Mouse (Mus musculus) 416B (cell line): ENCODE results near the gene Atf3.
"Not testable (repeated sequence)": the region's sequence is repeated elsewhere in the genome, so short reads cannot be mapped to it uniquely, and the experiment has no call there.

Source experiments
- DNase-seq: peaks from one replicate; pipeline ENCODE4 v3.0.0; 2011; ENCODE audit warnings: low read depth

Atf3 gene

DNA sequence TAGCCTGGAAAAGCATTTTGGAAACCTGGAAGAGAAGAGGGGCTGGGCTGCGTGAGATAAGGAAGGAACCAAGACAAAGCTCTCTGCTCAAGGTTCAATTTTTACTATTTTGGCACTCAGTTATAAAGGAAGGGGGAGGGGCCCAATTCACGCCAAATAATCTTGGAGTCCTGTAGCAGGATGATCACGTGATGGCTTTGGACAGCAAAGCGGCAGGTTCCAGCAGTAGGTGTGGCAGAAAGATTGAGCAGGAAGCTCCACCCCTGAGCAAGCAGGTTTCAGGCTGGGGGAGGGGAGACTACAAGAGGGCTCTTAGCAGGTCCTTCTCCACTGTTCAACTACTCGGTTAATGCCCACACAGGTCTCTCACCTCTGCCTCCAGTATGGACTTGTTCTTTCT, 68.3 kb downstream of the Atf3 start:
- not testable (repeated sequence) for DNase-seq

DNA sequence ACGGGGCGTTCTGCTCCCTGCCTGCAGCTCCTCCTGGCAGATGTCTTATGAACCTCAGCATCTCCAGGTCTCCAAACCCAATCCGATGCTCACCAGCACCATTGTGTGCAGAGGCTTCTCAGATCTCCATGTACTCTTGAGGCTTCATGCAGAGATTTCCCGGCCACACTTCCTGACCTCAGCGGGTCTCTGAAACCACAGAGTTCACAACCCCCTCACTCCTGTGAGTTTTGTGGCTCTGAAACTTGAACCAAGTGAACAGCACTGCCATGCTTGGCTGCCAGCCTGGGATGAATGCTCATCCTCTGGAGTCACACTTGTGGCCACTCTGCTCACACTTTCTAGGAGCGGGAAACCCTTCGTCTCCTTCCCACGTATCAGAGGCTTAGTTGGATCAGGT, 76.9 kb downstream of the Atf3 start:
- DNase-seq, result peak; percentile 72

DNA sequence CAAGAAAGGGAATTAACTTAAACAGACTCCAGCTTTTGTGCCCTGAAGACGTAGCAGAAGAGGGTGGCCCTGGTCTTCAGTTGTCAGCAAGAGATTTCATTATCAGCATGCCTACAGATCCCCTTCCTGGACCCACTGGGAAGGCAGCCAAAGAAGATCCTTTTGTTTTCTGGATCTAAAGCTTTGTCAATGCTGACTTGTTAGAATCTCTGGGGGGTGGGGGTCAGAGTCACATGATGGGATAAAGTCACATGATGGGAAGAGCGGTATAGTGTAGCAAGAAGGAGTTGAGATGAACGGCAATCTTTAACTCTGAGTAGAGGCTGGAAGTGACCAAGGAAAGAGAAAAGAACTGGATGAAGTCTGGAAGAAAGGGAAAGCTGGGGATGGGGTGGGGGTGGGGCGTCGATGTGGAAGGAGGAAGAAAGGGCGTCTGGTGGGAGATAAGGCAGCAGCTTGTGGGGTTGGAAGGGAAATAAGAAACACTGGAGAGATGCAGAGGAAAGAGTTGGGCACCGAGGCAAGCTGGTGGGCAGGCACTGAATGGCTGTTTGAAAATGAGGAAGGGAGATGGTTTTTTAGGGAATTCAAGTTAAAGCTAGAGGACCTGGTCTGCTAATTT, 78.9 kb downstream of the Atf3 start:
- DNase-seq, result no peak

DNA sequence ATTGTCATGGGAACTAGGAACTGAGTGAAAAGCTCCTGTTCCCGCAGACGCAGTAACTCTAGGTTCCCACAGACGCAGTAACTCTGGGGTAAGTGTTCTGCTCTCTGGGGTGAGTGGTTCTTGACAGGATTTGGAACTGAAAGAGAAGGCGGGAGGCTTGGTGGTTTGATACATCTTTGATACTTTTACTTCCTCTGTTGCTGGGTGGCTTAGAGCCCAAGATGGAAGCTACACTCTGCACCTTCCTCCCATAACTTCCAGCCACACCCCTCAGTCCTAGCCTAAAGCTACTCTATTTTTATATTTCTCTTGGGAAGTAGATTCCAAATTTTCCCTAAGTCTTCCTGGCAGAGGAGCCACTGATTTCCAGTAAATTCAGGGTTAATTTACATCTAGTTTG, 79.4 kb downstream of the Atf3 start:
- DNase-seq, result no peak

DNA sequence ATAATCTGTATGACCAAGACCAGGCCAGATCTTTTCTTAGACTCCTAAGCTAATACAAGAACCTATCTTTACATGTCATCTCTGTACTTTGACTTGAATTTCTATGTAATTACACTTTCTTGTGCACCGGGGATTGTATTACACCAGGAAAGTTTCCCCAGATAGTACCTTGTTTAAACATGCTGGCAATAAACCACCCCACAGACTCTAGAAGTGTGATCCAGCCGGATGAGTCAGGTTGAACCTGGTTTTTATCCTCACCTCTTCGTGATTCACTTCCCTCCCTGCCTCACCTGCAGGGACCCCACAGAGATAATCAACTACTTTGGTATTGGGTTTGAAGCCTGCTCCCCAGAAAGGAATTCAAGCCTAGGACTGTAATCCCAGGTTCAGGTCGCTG, 82.4 kb downstream of the Atf3 start:
- no peak for DNase-seq

DNA sequence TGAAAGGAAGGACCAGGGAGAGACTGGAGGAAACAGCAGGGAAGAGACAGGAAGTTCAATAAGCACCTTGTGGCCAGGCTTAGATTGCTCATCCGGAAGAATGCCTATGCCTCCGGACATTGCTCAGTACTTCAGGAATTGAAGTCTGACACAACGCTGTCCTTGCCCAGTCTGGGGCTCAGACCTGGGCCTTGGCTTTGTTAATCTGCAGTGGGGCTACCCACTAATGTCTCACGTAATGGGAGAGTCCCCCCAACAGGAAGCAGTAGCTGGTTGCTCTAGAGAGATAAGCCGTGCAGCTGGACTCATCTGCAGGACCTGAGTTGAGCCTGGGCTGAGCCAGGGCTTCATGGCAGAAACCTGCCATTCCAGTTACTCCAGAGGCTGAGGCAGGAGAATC, 84.9 kb downstream of the Atf3 start:
- peak; percentile 99 for DNase-seq

DNA sequence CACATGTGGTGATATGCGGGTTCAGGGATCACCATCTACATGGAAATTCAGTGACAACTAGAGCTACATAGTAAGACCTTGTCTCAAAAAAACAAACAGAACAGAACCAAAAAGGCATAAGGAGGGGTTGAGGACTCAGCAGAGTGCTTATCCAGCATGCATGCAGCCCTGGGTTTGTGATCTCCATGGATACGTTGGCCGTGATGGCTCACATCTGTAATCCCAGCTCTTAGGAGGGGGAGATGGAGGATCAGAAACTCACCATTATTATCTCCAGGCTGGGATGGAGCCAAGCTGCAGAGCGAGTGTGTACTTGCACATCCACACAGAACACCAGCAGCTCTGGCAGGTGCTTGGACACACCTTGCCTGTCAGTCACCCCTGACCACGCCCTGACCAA, 85.6 kb downstream of the Atf3 start:
- no peak for DNase-seq

DNA sequence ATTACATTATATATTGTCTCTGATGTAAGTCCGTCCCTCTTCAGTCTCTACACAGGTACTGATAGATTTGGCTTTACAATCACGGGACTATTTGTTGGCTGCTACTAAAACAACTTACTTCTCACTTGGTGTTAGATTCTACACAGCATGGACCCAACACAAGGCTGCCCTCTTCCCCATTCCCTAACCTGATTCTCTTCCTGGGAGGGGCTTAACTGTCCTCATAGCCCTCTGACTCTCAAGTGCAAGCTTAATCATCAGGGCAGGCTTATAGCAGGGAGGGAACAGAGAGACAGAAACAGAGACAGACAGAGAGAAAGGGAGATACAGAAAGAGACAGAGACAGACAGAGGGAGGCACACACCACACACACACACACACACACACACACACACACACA, 86.1 kb downstream of the Atf3 start:
- DNase-seq, result peak; percentile 35

DNA sequence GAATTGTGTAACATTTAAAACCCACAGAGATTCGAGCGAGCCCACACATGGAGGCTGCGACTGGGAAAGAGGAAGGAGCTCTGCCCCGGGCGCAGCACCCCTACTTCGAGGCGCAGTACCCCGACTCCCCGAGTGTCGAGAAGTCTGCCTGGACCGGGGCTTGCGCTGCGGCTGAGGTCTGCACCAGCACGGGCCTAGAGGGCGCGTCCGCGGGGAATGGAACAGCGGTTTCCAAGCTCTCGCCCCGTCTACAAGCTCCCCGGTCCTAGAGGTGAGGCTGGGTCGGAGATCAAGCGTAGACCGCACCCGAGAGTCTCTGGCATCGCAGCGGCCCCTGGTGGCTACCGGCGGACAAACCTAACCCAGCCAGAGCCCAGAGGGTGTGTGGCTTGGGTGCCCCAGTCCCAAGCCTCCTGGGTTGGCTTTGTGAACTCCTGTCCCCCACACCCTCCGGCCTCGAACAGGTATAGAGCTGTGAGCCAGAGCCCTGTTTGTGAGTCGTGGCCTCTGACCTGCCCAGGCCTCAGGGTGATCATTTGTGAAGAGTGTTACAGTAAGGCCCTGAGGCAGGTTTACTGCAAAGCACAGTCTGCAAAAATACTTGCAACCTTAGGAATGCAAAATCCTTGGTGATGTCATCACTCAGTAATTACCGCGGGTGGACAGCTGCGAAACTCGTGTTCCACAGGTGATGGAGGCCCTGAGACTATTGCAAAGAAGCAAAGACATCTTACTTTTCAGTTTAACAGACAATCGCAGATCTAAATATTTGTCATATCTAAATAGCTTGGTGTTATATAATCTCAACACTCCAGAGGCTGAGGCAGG, 91.8 kb downstream of the Atf3 start:
- DNase-seq, result peak; percentile 73

DNA sequence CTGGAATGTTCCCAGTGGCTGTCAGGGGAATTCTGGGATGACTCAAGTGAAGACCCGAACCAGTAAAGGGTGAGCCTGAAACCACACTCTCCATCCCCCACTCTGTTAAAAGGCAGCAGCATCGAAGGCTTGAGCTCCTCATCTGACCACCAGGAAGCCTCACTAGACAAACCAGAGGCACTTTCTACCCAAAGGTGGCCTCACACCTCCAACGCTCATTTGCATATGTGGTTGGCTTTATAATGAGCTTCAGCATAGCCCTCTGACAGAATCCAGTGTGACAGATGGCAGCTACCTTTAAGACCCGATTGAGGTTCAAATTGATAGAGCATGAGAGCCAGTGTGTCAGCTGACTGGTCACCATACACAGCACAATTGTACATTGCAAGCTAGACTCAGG, 93.6 kb downstream of the Atf3 start:
- DNase-seq, result no peak

DNA sequence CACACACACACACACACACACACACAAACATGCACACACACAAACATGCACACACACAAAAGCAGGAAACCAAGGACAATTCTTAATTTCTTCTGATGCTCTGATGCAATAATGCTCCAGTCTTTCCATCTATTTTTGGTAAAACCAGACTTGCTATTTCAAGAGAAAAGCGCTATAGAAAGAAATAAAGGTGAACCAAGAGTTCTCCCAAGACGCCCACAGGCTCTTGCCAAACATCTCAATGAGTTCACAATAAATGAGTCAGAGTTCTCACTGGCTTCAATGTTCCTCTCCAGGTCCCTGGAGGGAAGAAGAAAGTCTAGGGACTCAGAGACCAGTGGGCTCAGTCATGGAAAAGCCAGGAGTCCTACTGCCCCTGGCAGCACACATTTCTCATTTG, 94.1 kb downstream of the Atf3 start:
- peak; percentile 54 for DNase-seq

DNA sequence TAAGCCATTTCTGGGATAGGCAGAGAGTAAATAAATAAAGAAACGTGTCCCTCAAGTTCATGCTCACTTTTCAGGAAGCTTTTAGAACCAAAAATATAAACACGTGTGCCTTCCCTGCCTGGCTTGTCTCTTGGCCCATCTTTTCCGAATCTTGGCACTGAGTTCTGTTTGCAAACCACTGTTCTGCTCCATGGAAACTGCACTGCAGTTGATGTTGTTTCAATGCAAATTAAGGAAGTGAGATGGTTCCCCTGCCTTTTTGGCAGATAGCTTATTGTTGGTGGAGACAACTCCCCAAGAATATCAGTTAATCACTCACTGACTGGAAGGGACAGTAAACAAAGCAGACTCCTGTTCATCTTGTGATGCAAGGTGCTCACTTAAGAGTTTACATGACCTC, 95.1 kb downstream of the Atf3 start:
- DNase-seq, result no peak
